Mouse (Mus musculus): ENCODE data around the gene AI464131. TPM values are rescaled to one million over a fixed set of nuclear protein-coding genes. Genes with fewer than 3 reads are reported as not detected.

AI464131 gene
- polyA plus RNA-seq (2017; shearing (Covaris generic)) = under 1 TPM; 0.24 to 0.72 TPM

DNA sequence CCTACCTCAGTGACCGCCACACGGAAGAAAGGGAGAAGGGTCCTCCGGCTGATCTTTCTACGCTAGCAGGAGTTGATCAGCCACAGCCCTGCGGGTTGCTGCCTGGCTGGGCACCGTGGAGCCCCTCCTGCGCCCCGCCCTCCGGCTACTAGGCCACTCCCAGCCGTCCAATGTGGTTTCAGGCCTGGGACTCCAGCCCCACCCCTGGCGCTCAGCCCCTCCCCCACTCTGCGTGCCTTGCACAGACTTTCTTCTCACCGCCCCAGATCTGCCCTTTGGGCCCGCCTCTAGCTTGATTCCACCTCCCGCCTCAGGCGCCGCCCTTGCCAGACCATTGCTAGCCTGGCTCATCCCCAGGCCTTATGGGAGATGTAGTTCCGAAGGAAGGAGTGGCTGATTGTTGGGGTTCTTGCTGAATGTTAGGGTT, at the start of gene AI464131:
Gene AI464131, minus strand, starts transcription at position 91 of the 427 bp plus-strand sequence.

DNA sequence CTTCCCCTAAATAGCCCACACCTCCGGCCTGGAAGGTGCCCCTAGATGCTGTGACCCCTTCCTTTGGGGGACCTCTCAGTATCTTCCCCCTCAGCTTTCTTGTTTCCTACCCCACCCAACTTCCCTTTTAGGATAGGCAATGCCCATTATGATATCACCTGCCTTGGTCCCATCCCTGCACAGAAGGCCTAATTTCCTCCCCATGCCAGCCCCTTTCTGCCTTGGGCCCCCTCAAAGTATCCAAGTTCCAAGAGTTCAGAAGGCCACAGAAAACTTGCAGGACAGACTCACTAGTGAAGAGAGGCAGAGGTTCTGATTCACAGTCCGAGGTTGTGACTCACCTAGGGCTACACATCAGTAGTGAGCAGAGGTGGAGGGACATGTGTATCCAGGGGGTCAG, 14.4 kb upstream of the AI464131 start, which contains the start of gene 1110017D15Rik:
Gene 1110017D15Rik, minus strand, starts transcription at position 101 of the 400 bp plus-strand sequence.

DNA sequence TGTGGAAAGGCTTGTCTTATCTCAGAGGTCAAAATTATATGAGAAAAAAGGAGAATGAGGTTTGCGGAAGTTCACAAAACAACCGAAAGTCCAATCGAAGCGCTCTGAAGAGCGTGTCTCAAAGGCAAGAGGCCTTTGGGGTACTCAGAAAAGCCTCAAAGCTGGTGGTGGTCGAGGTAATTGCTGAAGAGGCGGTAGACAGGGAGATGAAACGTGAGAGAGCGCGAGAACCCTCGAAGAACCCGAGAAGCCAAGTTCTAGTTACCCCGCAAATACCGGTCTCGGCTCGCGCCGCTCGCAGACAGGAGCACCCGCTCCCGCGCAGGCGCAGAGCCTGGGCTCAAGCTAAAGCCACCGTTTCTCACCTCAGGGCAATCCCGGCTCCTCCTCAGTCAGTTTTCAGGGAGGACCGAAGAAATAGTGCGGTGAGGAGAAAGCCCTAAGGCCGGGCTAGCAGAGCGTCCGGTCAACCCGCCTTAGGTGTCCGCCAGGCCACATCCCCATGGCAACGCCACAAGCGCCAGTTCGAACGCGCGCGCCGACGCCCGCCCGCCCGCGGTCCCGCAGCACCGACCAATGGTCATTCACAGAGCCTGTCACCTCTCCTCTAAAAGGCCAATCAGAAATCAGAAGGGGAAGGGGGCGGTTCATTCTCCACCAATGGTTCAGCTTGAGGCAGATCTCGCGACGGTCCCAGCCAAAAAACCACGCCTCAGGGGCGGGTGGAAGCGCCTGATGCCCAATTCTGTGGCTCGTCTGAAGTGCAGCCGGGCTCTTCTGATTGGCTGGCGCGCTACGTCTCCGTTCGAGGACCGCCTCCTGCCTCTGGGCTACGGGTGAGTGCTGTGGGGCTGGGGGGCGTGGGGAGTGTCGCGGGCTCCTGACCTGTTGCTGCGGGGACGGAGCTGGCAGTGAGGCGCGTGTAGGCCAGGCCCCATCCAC, 38.3 kb downstream of the AI464131 start, which contains the start of the genes Kif24 and Nudt2:
Gene Kif24, minus strand, starts transcription at position 543 of the 942 bp plus-strand sequence.
Gene Nudt2, plus strand, starts transcription at position 807 of the 942 bp plus-strand sequence.

Other genes starting within 250 kb of the AI464131 start
- 10 to 100 TPM; 41.9 to 54.9 TPM for gene Ubap2, start 227.9 kb downstream of the AI464131 start, polyA plus RNA-seq (2017; shearing (Covaris generic))
- 10 to 100 TPM; 44.8 to 83.0 TPM for gene Dcaf12, start 188.2 kb downstream of the AI464131 start, polyA plus RNA-seq (2017; shearing (Covaris generic))
- gene Ubap1, start 154.1 kb downstream of the AI464131 start, polyA plus RNA-seq (2017; shearing (Covaris generic)) = 10 to 100 TPM; 66.0 to 72.0 TPM
- gene Kif24, start 38.2 kb downstream of the AI464131 start, polyA plus RNA-seq (2017; shearing (Covaris generic)) = 1 to 10 TPM; 1.2 to 1.4 TPM
- 10 to 100 TPM; 15.3 to 16.5 TPM for gene Nudt2, start 37.9 kb downstream of the AI464131 start, polyA plus RNA-seq (2017; shearing (Covaris generic))
- not detected for gene 1110017D15Rik, start 14.3 kb upstream of the AI464131 start, polyA plus RNA-seq (2017; shearing (Covaris generic))
- gene Fam219a, start 66.5 kb upstream of the AI464131 start, polyA plus RNA-seq (2017; shearing (Covaris generic)) = 1 to 10 TPM; 3.1 to 3.5 TPM
- gene Dnaic1, start 66.7 kb upstream of the AI464131 start, polyA plus RNA-seq (2017; shearing (Covaris generic)) = not detected
- gene Enho, start 137.2 kb upstream of the AI464131 start, polyA plus RNA-seq (2017; shearing (Covaris generic)) = under 1 TPM in 1 of 2 experiments, not detected in 1; 0.50 TPM
- gene Cntfr, start 194.0 kb upstream of the AI464131 start, polyA plus RNA-seq (2017; shearing (Covaris generic)) = not detected
- 1 to 10 TPM; 2.7 to 5.1 TPM for gene Il11ra1, start 196.9 kb upstream of the AI464131 start, polyA plus RNA-seq (2017; shearing (Covaris generic))
- 10 to 100 TPM; 45.8 to 48.4 TPM for gene Rpp25l, start 210.5 kb upstream of the AI464131 start, polyA plus RNA-seq (2017; shearing (Covaris generic))
- 100 to 1,000 TPM; 138 to 139 TPM for gene Dctn3, start 220.1 kb upstream of the AI464131 start, polyA plus RNA-seq (2017; shearing (Covaris generic))
- gene Arid3c, start 228.1 kb upstream of the AI464131 start, polyA plus RNA-seq (2017; shearing (Covaris generic)) = not detected

Measured in activated CD4-positive, CD25-positive, alpha-beta regulatory T cell (primary cell).